Comparison of ENCODE assay signal across 9 mouse cellular contexts in genomic region chr8:121897871-121898381, GRCm38 (mm10). TPM values are rescaled to one million over a fixed set of nuclear protein-coding genes. Genes with fewer than 3 reads are reported as not detected.
A peak's percentile ranks its signal among the peaks of the same experiment; 100 is the strongest.
DNase-seq lines count a peak whose midpoint lies in the region; ATAC-seq and TF ChIP-seq lines count a peak whose summit lies in the region.
"Had no signal": no experiment of that assay in that cellular context is flagged by ENCODE, and none has a peak within 500 bp of the region (broad histone marks: within the 10 kb centered on the region; RNA-seq: fewer than 3 reads in every experiment).

No protein-coding gene starts in this region.

- H3K9ac ChIP-seq in midbrain, embryonic 13.5 days (replicated peaks) = peak overlapping the region; percentile 39

- peak; percentile 69 for DNase-seq in retina, embryonic 14.5 days (ENCODE audit: low spot score)
- no peak for DNase-seq in retina, postnatal 1 day
- no peak for DNase-seq in hindbrain, embryonic 10.5 days (ENCODE audit: low spot score)
- DNase-seq in layer of hippocampus, adult 9-10 months (ENCODE audit: low spot score) = peak; percentile 30
- no peak for DNase-seq in testis, postnatal 10 days (ENCODE audit: low spot score)
- no peak for DNase-seq in thymus, postnatal 36 days

- no peaks in the 10 kb centered on the region for H3K27me3 ChIP-seq in hindbrain, embryonic 10.5 days (ENCODE audit: insufficient read depth, poor library complexity, severe bottlenecking)
- no peaks in the 10 kb centered on the region for H3K27me3 ChIP-seq in midbrain, embryonic 13.5 days

- peak; percentile 41 for ATAC-seq in midbrain, embryonic 13.5 days

- H3K9me3 ChIP-seq in hindbrain, embryonic 10.5 days = no peaks in the 10 kb centered on the region
- no peaks in the 10 kb centered on the region for H3K9me3 ChIP-seq in midbrain, embryonic 13.5 days

- peaks cover 14% of the 10 kb centered on the region for H3K4me1 ChIP-seq in cortical plate, adult 2 months (ENCODE audit: control insufficient read depth, insufficient read depth, low read length)
- peaks cover 79% of the 10 kb centered on the region for H3K4me1 ChIP-seq in hindbrain, embryonic 10.5 days (replicated peaks)
- H3K4me1 ChIP-seq in midbrain, embryonic 13.5 days (replicated peaks) = peaks cover 45% of the 10 kb centered on the region

- H3K4me3 ChIP-seq in cortical plate, adult 2 months (ENCODE audit: insufficient read depth, low read length) = no peak overlapping the region
- H3K4me3 ChIP-seq in hindbrain, embryonic 10.5 days = 0 out of 2 replicates have a peak overlapping the region, but pooled peaks have one; percentile 9
- no peak overlapping the region; the same call in 1 of the 2 replicates for H3K4me3 ChIP-seq in midbrain, embryonic 13.5 days (replicated peaks)

- peak overlapping the region; percentile 53; the same call in 1 of the 2 replicates for H3K27ac ChIP-seq in cortical plate, adult 2 months (ENCODE audit: insufficient read depth, low read length)
- H3K27ac ChIP-seq in hindbrain, embryonic 10.5 days = peak overlapping the region; percentile 87
- H3K27ac ChIP-seq in midbrain, embryonic 13.5 days = peak overlapping the region; percentile 81

- no peak for TF ChIP-seq CTCF in cortical plate, adult 2 months (IDR thresholded peaks at IDR 0.05; ENCODE audit: extremely low read depth, insufficient read depth, low read length)

- peaks cover 27% of the 10 kb centered on the region for H3K36me3 ChIP-seq in hindbrain, embryonic 10.5 days
- H3K36me3 ChIP-seq in midbrain, embryonic 13.5 days = peaks cover 12% of the 10 kb centered on the region; the same call in 1 of the 2 replicates

- H3K4me2 ChIP-seq in midbrain, embryonic 13.5 days (replicated peaks) = peak overlapping the region; percentile 30

- TF ChIP-seq POLR2A in cortical plate, adult 2 months (IDR thresholded peaks at IDR 0.05; ENCODE audit: extremely low read depth, insufficient read depth, low read length) = peak; percentile 56; the same call in 1 of the 2 replicates

- WGBS in hindbrain, embryonic 10.5 days = 29% methylated on average over 7 of the region's 7 CpGs
- 21% methylated on average over 7 of the region's 7 CpGs for WGBS in midbrain, embryonic 13.5 days

RNA-seq across cellular contexts. Expression of gene Slc7a5, which starts 9.6 kb away (rescaled TPM):
- 74.1 and 75.6 TPM in 2 replicates for polyA plus RNA-seq in cortical plate, adult 2 months (2012; rRNA removed)
- polyA plus RNA-seq in hindbrain, embryonic 10.5 days (2016; fragmentation: Nextera tagmentation; extraction: Ambion mirVana) = 27.2 and 27.6 TPM in 2 replicates
- polyA plus RNA-seq in midbrain, embryonic 13.5 days (2015; fragmentation: Nextera tagmentation; extraction: Ambion mirVana) = 34.2 and 37.3 TPM in 2 replicates

RNA-seq across cellular contexts. Expression of gene Car5a, which starts 46.8 kb away (rescaled TPM):
- polyA plus RNA-seq in cortical plate, adult 2 months (2012; rRNA removed) = 0.29 and 0.42 TPM in 2 replicates
- 0.12 and 0.17 TPM in 2 replicates for polyA plus RNA-seq in hindbrain, embryonic 10.5 days (2016; fragmentation: Nextera tagmentation; extraction: Ambion mirVana)
- 0.12 and 0.53 TPM in 2 replicates for polyA plus RNA-seq in midbrain, embryonic 13.5 days (2015; fragmentation: Nextera tagmentation; extraction: Ambion mirVana)
- polyA plus RNA-seq: gonadal fat pad, adult 2 months had no signal

RNA-seq across cellular contexts. Expression of gene Banp, which starts 51.6 kb away (rescaled TPM):
- polyA plus RNA-seq in cortical plate, adult 2 months (2012; rRNA removed) = 68.4 and 76.1 TPM in 2 replicates
- 56.9 and 64.5 TPM in 2 replicates for polyA plus RNA-seq in hindbrain, embryonic 10.5 days (2016; fragmentation: Nextera tagmentation; extraction: Ambion mirVana)
- polyA plus RNA-seq in midbrain, embryonic 13.5 days (2015; fragmentation: Nextera tagmentation; extraction: Ambion mirVana) = 59.0 and 62.4 TPM in 2 replicates

Comparison
In these comparisons a context has a peak if more than half of its experiments do, and no peak if none do; other contexts are left out.
1. DNase-seq: peak in retina, embryonic 14.5 days (single experiment) and layer of hippocampus, adult 9-10 months (single experiment); none in retina, postnatal 1 day (single experiment), hindbrain, embryonic 10.5 days (single experiment), testis, postnatal 10 days (single experiment) and thymus, postnatal 36 days (0 of 2).
2. Peak in every context shown above with its lines, with median percentiles within 50 percentile points of each other: H3K27ac ChIP-seq.